Mouse (Mus musculus) layer of hippocampus, adult 8-10 months (tissue): ENCODE measurements around the gene Cox8b. TPM values are rescaled to one million over a fixed set of nuclear protein-coding genes. Genes with fewer than 3 reads are reported as not detected.
"Not testable (repeated sequence)": the region's sequence is repeated elsewhere in the genome, so short reads cannot be mapped to it uniquely, and the experiment has no call there.

Source experiments
- DNase-seq, 2 experiments: peaks; one replicate each; pipeline ENCODE4 v3.0.0; 2022; ENCODE audit warnings: low spot score in 2 of 2
- total RNA-seq, 4 experiments: library from RNA; stranded (reverse); gene quantifications; 2 replicates each; pipeline ENCODE4 v1.2.4; 2022

The Cox8b gene
- total RNA-seq, 4 experiments from 2014 or later, result 1.8 to 2.3 (median 1.9) TPM; not detected in 1

GRCm38 (mm10) chr7:140914031-140914690 lies 13.9 kb upstream of the Cox8b start:
- DNase-seq, result no peak

- no peak for DNase-seq
These were observed 12.7 kb upstream of the Cox8b start for GRCm38 (mm10) chr7:140912846-140913482.

GRCm38 (mm10) chr7:140912293-140912692 lies 12.0 kb upstream of the Cox8b start:
- no peak for DNase-seq

- peak; percentile 47 to 63 for DNase-seq
These were observed 8.4 kb upstream of the Cox8b start for GRCm38 (mm10) chr7:140908634-140909107.

GRCm38 (mm10) chr7:140908181-140908580 lies 7.9 kb upstream of the Cox8b start:
- DNase-seq, result no peak

GRCm38 (mm10) chr7:140907697-140908096 lies 7.5 kb upstream of the Cox8b start:
- DNase-seq, result no peak

GRCm38 (mm10) chr7:140907131-140907530 lies 6.9 kb upstream of the Cox8b start:
- no peak for DNase-seq

- no peak for DNase-seq
These were observed 5.4 kb upstream of the Cox8b start for GRCm38 (mm10) chr7:140905642-140906081.

- DNase-seq, result peak in 1 of 2 experiments; percentile 76
These were observed 3.0 kb upstream of the Cox8b start for GRCm38 (mm10) chr7:140903212-140903611.

GRCm38 (mm10) chr7:140902036-140902875 lies 2.0 kb upstream of the Cox8b start:
- DNase-seq, result no peak

- DNase-seq, result no peak
These were observed 1.1 kb downstream of the Cox8b start for GRCm38 (mm10) chr7:140899121-140899520.

GRCm38 (mm10) chr7:140897863-140898262 lies 2.4 kb downstream of the Cox8b start:
- DNase-seq, result no peak

GRCm38 (mm10) chr7:140894611-140895010 lies 5.6 kb downstream of the Cox8b start:
- DNase-seq, result no peak

GRCm38 (mm10) chr7:140894031-140894430 lies 6.2 kb downstream of the Cox8b start:
- DNase-seq, result no peak

- DNase-seq, result not testable (repeated sequence)
These were observed 9.6 kb downstream of the Cox8b start for GRCm38 (mm10) chr7:140890636-140891035.

GRCm38 (mm10) chr7:140882469-140882803 lies 17.8 kb downstream of the Cox8b start:
- DNase-seq, result no peak

- peak; percentile 92 to 94 for DNase-seq
These were observed 18.4 kb downstream of the Cox8b start, which contains the start of the genes Psmd13 and Sirt3 for GRCm38 (mm10) chr7:140881696-140882468. Gene Psmd13 (plus strand): TSS chr7:140881968. Gene Sirt3 (minus strand): TSS chr7:140882309.

- DNase-seq, result no peak
These were observed 19.3 kb downstream of the Cox8b start for GRCm38 (mm10) chr7:140880865-140881515.

- DNase-seq, result no peak
These were observed 19.8 kb downstream of the Cox8b start for GRCm38 (mm10) chr7:140880419-140880818.

- DNase-seq, result no peak
These were observed 20.9 kb downstream of the Cox8b start for GRCm38 (mm10) chr7:140879355-140879754.

GRCm38 (mm10) chr7:140877364-140877763 lies 22.9 kb downstream of the Cox8b start:
- no peak for DNase-seq
